Mouse (Mus musculus): ENCODE data around the gene Dgkd. TPM values are rescaled to one million over a fixed set of nuclear protein-coding genes. Genes with fewer than 3 reads are reported as not detected.

Dgkd gene
- polyA plus RNA-seq, 1 experiment, result 69.4 TPM

- no peaks in the 10 kb centered on the region for H3K27me3 ChIP-seq (ENCODE audit: control insufficient read depth, insufficient read depth, low read length)
- no peak overlapping the region for H3K4me3 ChIP-seq (ENCODE audit: extremely low read depth, insufficient read depth, insufficient read length)
- H3K4me1 ChIP-seq (ENCODE audit: control insufficient read depth, insufficient read depth, insufficient read length), result peaks cover 7% of the 10 kb centered on the region; the same call in 1 of the 2 replicates
- TF ChIP-seq POLR2A (IDR thresholded peaks at IDR 0.05; ENCODE audit: low read depth, low read length), result no peak
- peaks cover 5% of the 10 kb centered on the region for H3K36me3 ChIP-seq (ENCODE audit: control insufficient read depth, insufficient read depth, low read length)
- DNase-seq (ENCODE audit: low read depth in 1 of 2, low spot score in 2 of 2), result no peak
- no peak overlapping the region for H3K27ac ChIP-seq (ENCODE audit: insufficient read depth, low read length)
- 98% methylated on average over 2 of the region's 2 CpGs for WGBS
These were observed 39.4 kb downstream of the Dgkd start for GRCm38 (mm10) chr1:87892499-87892898.

GRCm38 (mm10) chr1:87893414-87893813 is 40.3 kb downstream of the Dgkd start:
- Histone ChIP-seq H3K27me3 (ENCODE audit: control insufficient read depth, insufficient read depth, low read length) (no peaks in the 10 kb centered on the region), H3K36me3 (ENCODE audit: control insufficient read depth, insufficient read depth, low read length) (peaks cover 3% of the 10 kb centered on the region), H3K4me3 (ENCODE audit: extremely low read depth, insufficient read depth, insufficient read length) (no peak overlapping the region), H3K27ac (ENCODE audit: insufficient read depth, low read length) (no peak overlapping the region), H3K4me1 (ENCODE audit: control insufficient read depth, insufficient read depth, insufficient read length) (peaks cover 7% of the 10 kb centered on the region; the same call in 1 of the 2 replicates)
- DNase-seq (ENCODE audit: low read depth in 1 of 2, low spot score in 2 of 2), result no peak
- no peak for TF ChIP-seq POLR2A (IDR thresholded peaks at IDR 0.05; ENCODE audit: low read depth, low read length)
- no peak for TF ChIP-seq CTCF (IDR thresholded peaks at IDR 0.05; ENCODE audit: extremely low read depth, insufficient read depth, insufficient read length, insufficient replicate concordance)
- WGBS, result 91% methylated on average over 4 of the region's 4 CpGs

DNA sequence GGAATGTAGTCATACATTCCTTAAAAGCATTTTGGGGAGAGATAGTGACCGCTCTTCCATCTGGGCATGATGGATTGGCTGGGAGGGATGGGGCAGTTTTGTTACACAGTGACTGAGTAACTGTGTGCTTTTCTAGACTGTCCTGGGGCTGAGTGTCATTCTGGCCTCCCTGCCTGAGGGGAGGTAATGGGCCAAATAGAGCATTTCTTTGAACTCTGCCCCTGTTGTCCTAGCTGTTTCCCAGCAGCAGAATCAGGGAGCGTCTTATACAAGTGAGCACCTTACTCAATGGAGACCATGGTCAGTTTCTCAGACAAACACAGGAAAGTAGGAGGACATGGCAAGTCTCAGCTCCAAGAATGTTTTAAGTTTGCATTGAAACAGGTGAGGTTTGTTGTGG is 43.8 kb downstream of the Dgkd start:
- WGBS, result 93% methylated on average over 2 of the region's 2 CpGs
- H3K36me3 ChIP-seq (ENCODE audit: control insufficient read depth, insufficient read depth, low read length), result peaks cover 2% of the 10 kb centered on the region; the same call in 1 of the 2 replicates
- H3K27ac ChIP-seq (ENCODE audit: insufficient read depth, low read length), result no peak overlapping the region
- peaks cover 10% of the 10 kb centered on the region; the same call in 1 of the 2 replicates for H3K4me1 ChIP-seq (ENCODE audit: control insufficient read depth, insufficient read depth, insufficient read length)
- TF ChIP-seq POLR2A (IDR thresholded peaks at IDR 0.05; ENCODE audit: low read depth, low read length) (no peak), CTCF (IDR thresholded peaks at IDR 0.05; ENCODE audit: extremely low read depth, insufficient read depth, insufficient read length, insufficient replicate concordance) (no peak)
- no peaks in the 10 kb centered on the region for H3K27me3 ChIP-seq (ENCODE audit: control insufficient read depth, insufficient read depth, low read length)
- no peak for DNase-seq (ENCODE audit: low read depth in 1 of 2, low spot score in 2 of 2)
- H3K4me3 ChIP-seq (ENCODE audit: extremely low read depth, insufficient read depth, insufficient read length), result no peak overlapping the region

DNA sequence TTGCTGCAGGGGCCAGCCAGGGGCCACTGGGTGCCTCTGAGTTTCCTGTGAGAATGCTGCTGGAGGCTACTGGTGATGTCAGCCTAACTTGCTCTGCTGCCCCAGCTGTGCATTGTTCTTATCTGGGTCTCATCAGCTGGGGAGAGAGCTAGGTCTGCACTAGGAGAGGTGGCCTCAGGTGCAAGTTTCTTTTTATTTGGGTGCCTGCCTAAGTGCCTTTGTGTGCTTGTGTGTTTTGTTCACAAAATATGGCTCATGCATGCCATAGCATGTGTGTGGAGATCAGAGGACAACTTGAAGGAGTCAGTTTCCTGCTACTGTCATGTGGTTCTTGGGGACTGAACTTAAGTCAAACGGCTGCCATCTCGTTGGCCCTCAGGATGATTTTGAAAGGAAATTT is 46.6 kb downstream of the Dgkd start:
- 3% methylated on average over 2 of the region's 2 CpGs for WGBS
- peaks cover 9% of the 10 kb centered on the region; the same call in 1 of the 2 replicates for H3K4me1 ChIP-seq (ENCODE audit: control insufficient read depth, insufficient read depth, insufficient read length)
- DNase-seq (ENCODE audit: low read depth in 1 of 2, low spot score in 2 of 2), result peak in 1 of 2 experiments; percentile 17

DNA sequence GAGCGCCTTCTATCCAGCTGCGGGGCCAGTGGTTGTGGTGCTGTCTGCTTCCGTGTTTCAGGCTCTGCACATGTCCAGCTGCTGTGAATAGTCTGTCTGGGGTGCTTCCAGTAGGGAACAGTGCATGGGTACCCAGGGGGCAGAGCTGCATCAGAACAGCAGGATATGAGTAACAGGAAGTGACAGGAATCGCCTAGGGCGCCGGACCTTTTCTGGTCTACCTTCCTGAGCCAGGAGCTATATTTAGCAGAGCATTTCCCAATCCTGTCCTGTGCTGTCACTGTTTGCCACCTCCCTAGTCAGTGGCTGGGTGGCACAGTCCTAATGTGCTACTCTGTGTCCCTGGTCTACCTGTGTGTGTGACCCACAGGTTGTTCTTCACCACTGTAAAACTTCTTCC is 47.9 kb downstream of the Dgkd start:
- H3K36me3 ChIP-seq (ENCODE audit: control insufficient read depth, insufficient read depth, low read length), result peaks cover 5% of the 10 kb centered on the region
- TF ChIP-seq CTCF (IDR thresholded peaks at IDR 0.05; ENCODE audit: extremely low read depth, insufficient read depth, insufficient read length, insufficient replicate concordance) (no peak), POLR2A (IDR thresholded peaks at IDR 0.05; ENCODE audit: low read depth, low read length) (no peak)
- H3K27me3 ChIP-seq (ENCODE audit: control insufficient read depth, insufficient read depth, low read length), result no peaks in the 10 kb centered on the region
- peaks cover 9% of the 10 kb centered on the region; the same call in 1 of the 2 replicates for H3K4me1 ChIP-seq (ENCODE audit: control insufficient read depth, insufficient read depth, insufficient read length)
- no peak overlapping the region for H3K4me3 ChIP-seq (ENCODE audit: extremely low read depth, insufficient read depth, insufficient read length)
- no peak overlapping the region for H3K27ac ChIP-seq (ENCODE audit: insufficient read depth, low read length)
- DNase-seq (ENCODE audit: low read depth in 1 of 2, low spot score in 2 of 2), result no peak
- 46% methylated on average over 6 of the region's 6 CpGs for WGBS

More for the DNA sequence above, 46.6 kb downstream of the Dgkd start:
- TF ChIP-seq POLR2A (IDR thresholded peaks at IDR 0.05; ENCODE audit: low read depth, low read length) (no peak), CTCF (IDR thresholded peaks at IDR 0.05; ENCODE audit: extremely low read depth, insufficient read depth, insufficient read length, insufficient replicate concordance) (no peak)
- Histone ChIP-seq H3K36me3 (ENCODE audit: control insufficient read depth, insufficient read depth, low read length) (peaks cover 5% of the 10 kb centered on the region), H3K27me3 (ENCODE audit: control insufficient read depth, insufficient read depth, low read length) (no peaks in the 10 kb centered on the region), H3K4me3 (ENCODE audit: extremely low read depth, insufficient read depth, insufficient read length) (no peak overlapping the region), H3K27ac (ENCODE audit: insufficient read depth, low read length) (0 out of 2 replicates have a peak overlapping the region, but pooled peaks have one; percentile 32)

GRCm38 (mm10) chr1:87902186-87902585 is 49.1 kb downstream of the Dgkd start:
- Histone ChIP-seq H3K4me1 (ENCODE audit: control insufficient read depth, insufficient read depth, insufficient read length) (peaks cover 11% of the 10 kb centered on the region; the same call in 1 of the 2 replicates), H3K27me3 (ENCODE audit: control insufficient read depth, insufficient read depth, low read length) (no peaks in the 10 kb centered on the region), H3K36me3 (ENCODE audit: control insufficient read depth, insufficient read depth, low read length) (peaks cover 6% of the 10 kb centered on the region), H3K27ac (ENCODE audit: insufficient read depth, low read length) (no peak overlapping the region), H3K4me3 (ENCODE audit: extremely low read depth, insufficient read depth, insufficient read length) (no peak overlapping the region)
- TF ChIP-seq POLR2A (IDR thresholded peaks at IDR 0.05; ENCODE audit: low read depth, low read length), result no peak
- no peak for TF ChIP-seq CTCF (IDR thresholded peaks at IDR 0.05; ENCODE audit: extremely low read depth, insufficient read depth, insufficient read length, insufficient replicate concordance)
- no peak for DNase-seq (ENCODE audit: low read depth in 1 of 2, low spot score in 2 of 2)

DNA sequence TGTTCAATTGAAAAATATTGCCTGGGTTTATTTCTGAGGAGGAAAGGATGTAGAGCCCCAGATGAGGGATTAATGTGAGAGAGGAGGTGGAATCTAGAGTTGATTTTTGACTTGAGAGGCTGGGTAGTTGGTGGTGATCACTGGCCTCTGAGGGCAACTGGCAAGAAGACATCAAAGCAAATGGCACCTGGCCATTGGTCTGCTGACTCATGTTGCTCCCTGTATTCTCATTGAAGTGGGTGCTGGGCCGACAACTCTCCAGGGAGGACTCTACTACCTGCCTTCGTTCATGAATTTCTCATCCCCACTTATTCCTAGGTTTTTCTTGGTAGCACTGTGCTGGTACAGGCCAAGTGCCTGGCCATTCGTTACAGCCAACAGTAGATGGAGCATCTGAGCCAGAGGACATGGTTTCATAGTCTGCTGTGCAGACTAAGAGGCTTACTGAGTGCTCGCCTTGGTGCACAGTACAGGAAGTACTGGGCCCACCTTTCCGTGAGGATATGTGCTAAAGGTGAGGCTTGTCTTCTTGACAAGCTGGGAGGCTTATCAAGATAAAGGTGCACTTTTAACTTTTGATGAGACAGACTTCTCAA is 53.4 kb downstream of the Dgkd start:
- peaks cover 13% of the 10 kb centered on the region for H3K36me3 ChIP-seq (ENCODE audit: control insufficient read depth, insufficient read depth, low read length)
- DNase-seq (ENCODE audit: low read depth in 1 of 2, low spot score in 2 of 2), result no peak

More for the DNA sequence above, 53.4 kb downstream of the Dgkd start:
- Histone ChIP-seq H3K4me1 (ENCODE audit: control insufficient read depth, insufficient read depth, insufficient read length) (peaks cover 2% of the 10 kb centered on the region; the same call in 1 of the 2 replicates), H3K4me3 (ENCODE audit: extremely low read depth, insufficient read depth, insufficient read length) (no peak overlapping the region), H3K27ac (ENCODE audit: insufficient read depth, low read length) (no peak overlapping the region), H3K27me3 (ENCODE audit: control insufficient read depth, insufficient read depth, low read length) (no peaks in the 10 kb centered on the region)
- peak; percentile 9; the same call in 1 of the 2 replicates for TF ChIP-seq CTCF (IDR thresholded peaks at IDR 0.05; ENCODE audit: extremely low read depth, insufficient read depth, insufficient read length, insufficient replicate concordance)
- no peak for TF ChIP-seq POLR2A (IDR thresholded peaks at IDR 0.05; ENCODE audit: low read depth, low read length)
- 60% methylated on average over 5 of the region's 5 CpGs for WGBS
